Mouse (Mus musculus) urinary bladder, postnatal 10 days (tissue): ENCODE measurements around the gene Rffl.

Source experiments
- DNase-seq: peaks from one replicate; pipeline ENCODE4 v3.0.0; 2022; ENCODE audit warnings: low spot score

The Rffl gene

GRCm38 (mm10) chr11:82874924-82875323, 3.9 kb upstream of the Rffl start:
- no peak for DNase-seq

- DNase-seq = no peak
Observed at GRCm38 (mm10) chr11:82870173-82871030, 608 bp downstream of the Rffl start.

GRCm38 (mm10) chr11:82869506-82870172, 1.4 kb downstream of the Rffl start:
- DNase-seq = no peak

GRCm38 (mm10) chr11:82867956-82868355, 3.1 kb downstream of the Rffl start:
- no peak for DNase-seq

- DNase-seq = no peak
Observed at GRCm38 (mm10) chr11:82866850-82867564, 4.0 kb downstream of the Rffl start.

- DNase-seq = no peak
Observed at GRCm38 (mm10) chr11:82865957-82866356, 5.1 kb downstream of the Rffl start.

GRCm38 (mm10) chr11:82863488-82863931, 7.5 kb downstream of the Rffl start:
- DNase-seq = no peak

GRCm38 (mm10) chr11:82863059-82863458, 8.0 kb downstream of the Rffl start:
- no peak for DNase-seq

- no peak for DNase-seq
Observed at GRCm38 (mm10) chr11:82862638-82863037, 8.4 kb downstream of the Rffl start.

GRCm38 (mm10) chr11:82861558-82861957, 9.5 kb downstream of the Rffl start:
- DNase-seq = no peak

GRCm38 (mm10) chr11:82860759-82861158, 10.3 kb downstream of the Rffl start:
- DNase-seq = no peak

- DNase-seq = no peak
Observed at GRCm38 (mm10) chr11:82857307-82857848, 13.6 kb downstream of the Rffl start.

GRCm38 (mm10) chr11:82856032-82856431, 15.0 kb downstream of the Rffl start:
- no peak for DNase-seq

- DNase-seq = no peak
Observed at GRCm38 (mm10) chr11:82855327-82855973, 15.6 kb downstream of the Rffl start.

GRCm38 (mm10) chr11:82854111-82854510, 16.9 kb downstream of the Rffl start:
- DNase-seq = no peak

GRCm38 (mm10) chr11:82852958-82853357, 18.1 kb downstream of the Rffl start:
- DNase-seq = no peak

- no peak for DNase-seq
Observed at GRCm38 (mm10) chr11:82852540-82852939, 18.5 kb downstream of the Rffl start.

GRCm38 (mm10) chr11:82852115-82852514, 18.9 kb downstream of the Rffl start:
- DNase-seq = no peak

GRCm38 (mm10) chr11:82850259-82850658, 20.8 kb downstream of the Rffl start:
- DNase-seq = no peak

- no peak for DNase-seq
Observed at GRCm38 (mm10) chr11:82847571-82848000, 23.4 kb downstream of the Rffl start.

GRCm38 (mm10) chr11:82846938-82847337, 24.1 kb downstream of the Rffl start:
- DNase-seq = no peak

GRCm38 (mm10) chr11:82846079-82846436, 25.0 kb downstream of the Rffl start:
- no peak for DNase-seq
